Mouse (Mus musculus) lung, embryonic 16.5 days (tissue): ENCODE measurements around the gene Cyp2s1. TPM values are rescaled to one million over a fixed set of nuclear protein-coding genes. Genes with fewer than 3 reads are reported as not detected.

Experiments used
- ATAC-seq: fragments of 200-750 bp; cut with Nextera tagmentation; 2 replicates; pipeline ENCODE4 v1.8.0; 2017; ENCODE audit warnings: low read depth, mild to moderate bottlenecking, moderate library complexity
- H3K27ac ChIP-seq: fragments of 300-500 bp; sonication (generic); 2 replicates; pipeline ENCODE4 v1.5.1; 2014; ENCODE audit warnings: mild to moderate bottlenecking, control low read depth, low read length
- H3K27me3 ChIP-seq: fragments of 300-500 bp; sonication (generic); 2 replicates; pipeline ENCODE4 v1.6.1; 2014; ENCODE audit warnings: low read depth, low read length, mixed read lengths; ENCODE audit not compliant: control insufficient read depth, insufficient read depth
- H3K36me3 ChIP-seq: fragments of 300-500 bp; sonication (generic); 2 replicates; pipeline ENCODE4 v1.6.1; 2014; ENCODE audit warnings: low read length; ENCODE audit not compliant: control insufficient read depth, insufficient read depth
- H3K4me1 ChIP-seq: fragments of 300-500 bp; sonication (generic); replicated peaks from 2 replicates; pipeline ENCODE4 v1.6.1; 2014; ENCODE audit warnings: low read length, mixed read lengths; ENCODE audit not compliant: control insufficient read depth, insufficient read depth
- H3K4me2 ChIP-seq: fragments of 300-500 bp; sonication (generic); 2 replicates; pipeline ENCODE4 v1.6.1; 2014; ENCODE audit warnings: low read depth, low read length, control low read depth
- H3K4me3 ChIP-seq: fragments of 300-500 bp; sonication (generic); 2 replicates; pipeline ENCODE4 v1.5.1; 2014; ENCODE audit warnings: mild to moderate bottlenecking, low read length, control low read depth
- H3K9ac ChIP-seq: fragments of 300-500 bp; sonication (generic); 2 replicates; pipeline ENCODE4 v1.6.1; 2014; ENCODE audit warnings: low read length, control low read depth
- H3K9me3 ChIP-seq: fragments of 300-500 bp; sonication (generic); 2 replicates; pipeline ENCODE4 v1.6.1; 2016; ENCODE audit warnings: low read length; ENCODE audit not compliant: control insufficient read depth
- WGBS: fragments of 180-500 bp; shearing (Covaris S2); extraction: QIAGEN DNeasy Blood & Tissue Kit; methylation state at CpG from one replicate; pipeline ENCODE4 v1.1.7; 2014; 5-methylcytosine and 5-hydroxymethylcytosine counted together
- polyA plus RNA-seq: library from polyadenylated mRNA; unstranded; fragments of >200 nt; fragmentation: Nextera tagmentation; extraction: Ambion mirVana; gene quantifications from 2 replicates; pipeline ENCODE4 v1.2.1, GENCODE M21; 2015

Cyp2s1 gene
- 18.9 and 21.0 TPM in 2 replicates for polyA plus RNA-seq

- Histone ChIP-seq H3K4me2 (peak within 1 kb of the TSS; percentile 73), H3K27ac (0 out of 2 replicates have a peak within 1 kb of the TSS, but pooled peaks have one; percentile 9), H3K9ac (peak within 1 kb of the TSS; percentile 63), H3K4me3 (peak within 1 kb of the TSS; percentile 44), H3K27me3 (peaks cover 23% of the 10 kb centered on the region), H3K36me3 (no peaks in the 10 kb centered on the region), H3K9me3 (no peaks in the 10 kb centered on the region), H3K4me1 (peaks cover 10% of the 10 kb centered on the region)
- WGBS = under 1% methylated on average over 40 of the region's 40 CpGs
- ATAC-seq = peak; percentile 83
Measured at GRCm38 (mm10) chr7:25816241-25816919, at the start of gene Cyp2s1. TSS of gene Cyp2s1 (minus strand) at chr7:25816913.

- Histone ChIP-seq H3K27me3 (no peaks in the 10 kb centered on the region), H3K4me3 (no peak overlapping the region), H3K9me3 (no peaks in the 10 kb centered on the region; the same call in 1 of the 2 replicates), H3K36me3 (no peaks in the 10 kb centered on the region), H3K4me1 (no peaks in the 10 kb centered on the region), H3K9ac (no peak overlapping the region), H3K27ac (no peak overlapping the region), H3K4me2 (no peak overlapping the region)
- WGBS = 37% methylated on average over 5 of the region's 5 CpGs
- no peak for ATAC-seq
Measured at GRCm38 (mm10) chr7:25864861-25865260, 48.1 kb upstream of the Cyp2s1 start.

- Histone ChIP-seq H3K27ac (no peak overlapping the region), H3K9ac (no peak overlapping the region), H3K27me3 (no peaks in the 10 kb centered on the region), H3K4me1 (no peaks in the 10 kb centered on the region), H3K36me3 (no peaks in the 10 kb centered on the region), H3K4me3 (no peak overlapping the region), H3K9me3 (no peaks in the 10 kb centered on the region; the same call in 1 of the 2 replicates), H3K4me2 (no peak overlapping the region)
- no peak for ATAC-seq
- 63% methylated on average over 3 of the region's 3 CpGs for WGBS
Measured at GRCm38 (mm10) chr7:25863756-25864155, 47.0 kb upstream of the Cyp2s1 start.

DNA sequence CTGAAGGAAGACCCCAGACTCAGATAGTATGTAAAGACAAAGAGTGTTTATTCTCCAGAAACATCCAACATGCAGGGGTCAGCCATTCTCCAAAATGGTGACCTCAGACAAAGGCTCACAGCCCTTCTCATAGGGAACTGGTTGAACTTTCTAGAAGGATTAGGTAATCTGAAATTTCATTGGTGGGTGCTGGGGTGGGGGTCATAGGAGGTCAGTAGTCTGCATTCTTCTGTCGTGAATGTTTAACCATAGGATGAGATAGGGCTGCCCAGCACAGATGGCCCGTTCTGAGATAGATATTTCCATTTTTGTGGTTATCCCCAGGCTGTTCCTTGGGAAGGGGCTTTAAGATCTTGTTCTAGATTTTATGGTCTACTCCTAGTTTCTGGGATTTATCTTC lies 45.7 kb upstream of the Cyp2s1 start:
- H3K27me3 ChIP-seq = no peaks in the 10 kb centered on the region
- H3K9ac ChIP-seq = no peak overlapping the region
- no peaks in the 10 kb centered on the region for H3K36me3 ChIP-seq
- ATAC-seq = no peak
- H3K4me3 ChIP-seq = no peak overlapping the region
- WGBS = 30% methylated on average over 2 of the region's 2 CpGs
- no peaks in the 10 kb centered on the region for H3K9me3 ChIP-seq
- no peak overlapping the region for H3K4me2 ChIP-seq
- no peaks in the 10 kb centered on the region for H3K4me1 ChIP-seq
- H3K27ac ChIP-seq = no peak overlapping the region

DNA sequence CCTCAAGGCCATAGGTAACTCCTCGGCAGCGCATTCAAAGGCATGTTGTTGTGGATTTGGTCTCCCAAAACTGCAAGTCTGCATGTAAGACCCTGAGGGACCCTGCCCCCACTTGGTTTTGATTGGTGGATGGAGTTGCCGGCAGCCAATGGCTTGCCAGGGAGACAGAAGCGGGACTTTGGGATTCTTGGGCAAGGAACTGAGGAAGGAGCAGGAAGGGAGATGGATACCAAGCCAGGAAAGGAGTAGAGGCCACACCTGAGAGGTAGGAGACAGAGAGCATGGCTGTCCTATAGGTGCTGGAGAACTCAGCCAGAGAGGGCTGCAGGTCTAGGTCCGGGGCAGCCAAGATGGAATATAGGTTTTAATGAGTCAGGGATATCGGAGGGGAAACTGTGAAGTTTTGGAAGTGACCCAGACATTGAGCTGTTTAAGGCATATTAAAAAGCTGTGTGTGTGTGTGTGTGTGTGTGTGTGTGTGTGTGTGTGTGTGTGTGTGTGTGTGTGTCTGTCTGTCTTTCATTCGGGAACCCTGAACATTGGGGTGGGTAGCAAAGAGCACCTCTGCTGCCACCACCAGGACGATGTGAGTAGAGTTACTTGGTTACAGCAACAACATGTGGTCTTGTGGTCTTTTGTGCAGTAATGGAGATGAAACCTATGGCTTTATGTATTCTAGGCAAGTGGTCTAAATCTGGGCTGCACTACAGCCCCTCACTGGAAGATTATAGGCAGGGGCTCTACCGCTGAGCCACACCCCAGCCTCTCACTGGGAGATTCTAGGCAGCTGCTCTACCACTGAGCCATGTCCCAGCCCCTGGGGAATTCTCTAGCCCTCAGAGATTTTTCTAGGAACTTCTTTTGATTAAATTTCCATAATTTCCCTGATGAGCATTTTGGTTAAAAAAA lies 43.5 kb upstream of the Cyp2s1 start:
- H3K36me3 ChIP-seq = no peaks in the 10 kb centered on the region
- no peaks in the 10 kb centered on the region for H3K4me1 ChIP-seq
- peak; percentile 45; the same call in 1 of the 2 replicates for ATAC-seq
- no peaks in the 10 kb centered on the region for H3K27me3 ChIP-seq
- WGBS = 22% methylated on average over 9 of the region's 9 CpGs
- H3K27ac ChIP-seq = no peak overlapping the region
- H3K9ac ChIP-seq = no peak overlapping the region
- peak overlapping the region; percentile 38; the same call in 1 of the 2 replicates for H3K4me2 ChIP-seq
- H3K4me3 ChIP-seq = peak overlapping the region; percentile 16; the same call in 1 of the 2 replicates
- no peaks in the 10 kb centered on the region for H3K9me3 ChIP-seq

- 0 out of 2 replicates have a peak, but pooled peaks have one; percentile 49 for ATAC-seq
- Histone ChIP-seq H3K27ac (no peak overlapping the region), H3K36me3 (no peaks in the 10 kb centered on the region), H3K9ac (no peak overlapping the region), H3K4me1 (no peaks in the 10 kb centered on the region), H3K4me2 (no peak overlapping the region), H3K4me3 (no peak overlapping the region), H3K9me3 (no peaks in the 10 kb centered on the region), H3K27me3 (no peaks in the 10 kb centered on the region)
- WGBS = 21% methylated on average over 8 of the region's 8 CpGs
Measured at GRCm38 (mm10) chr7:25855082-25855481, 38.4 kb upstream of the Cyp2s1 start.

DNA sequence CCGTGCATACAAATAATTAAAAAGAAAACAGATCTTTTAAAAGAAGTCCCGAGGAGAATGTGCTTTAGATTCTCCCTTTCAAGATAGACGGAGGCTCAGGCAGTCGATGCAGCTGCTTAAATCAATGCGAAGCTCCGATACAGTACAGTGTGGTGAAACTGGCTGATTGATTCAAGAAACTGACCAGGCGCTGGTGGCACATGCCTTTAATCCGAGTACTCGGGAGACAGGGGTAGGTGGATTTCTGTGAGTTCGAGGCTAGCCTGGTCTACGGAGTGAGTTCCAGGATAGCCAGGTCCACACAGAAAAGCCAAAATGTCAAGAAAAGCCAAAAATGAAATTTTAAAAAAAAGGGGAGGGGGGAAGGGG lies 31.7 kb upstream of the Cyp2s1 start:
- no peaks in the 10 kb centered on the region for H3K36me3 ChIP-seq
- peaks cover 12% of the 10 kb centered on the region for H3K4me1 ChIP-seq
- no peaks in the 10 kb centered on the region; the same call in 1 of the 2 replicates for H3K27me3 ChIP-seq
- H3K4me2 ChIP-seq = peak overlapping the region; percentile 55
- H3K9me3 ChIP-seq = no peaks in the 10 kb centered on the region
- ATAC-seq = no peak
- peak overlapping the region; percentile 41 for H3K4me3 ChIP-seq
- peak overlapping the region; percentile 63 for H3K9ac ChIP-seq
- WGBS = 26% methylated on average over 11 of the region's 11 CpGs
- H3K27ac ChIP-seq = no peak overlapping the region

- Histone ChIP-seq H3K9ac (peak overlapping the region; percentile 63), H3K4me2 (peak overlapping the region; percentile 55), H3K27ac (no peak overlapping the region), H3K36me3 (no peaks in the 10 kb centered on the region), H3K9me3 (no peaks in the 10 kb centered on the region), H3K4me1 (peaks cover 12% of the 10 kb centered on the region), H3K4me3 (peak overlapping the region; percentile 41), H3K27me3 (no peaks in the 10 kb centered on the region; the same call in 1 of the 2 replicates)
- WGBS = 10% methylated on average over 13 of the region's 13 CpGs
- peak; percentile 34 for ATAC-seq
Measured at GRCm38 (mm10) chr7:25847722-25848443, 31.2 kb upstream of the Cyp2s1 start.
